Mouse (Mus musculus) embryonic facial prominence, embryonic 14.5 days (tissue): Measurements from ENCODE around the gene Mtmr3. TPM values are rescaled to one million over a fixed set of nuclear protein-coding genes. Genes with fewer than 3 reads are reported as not detected.

Experiments used
- ATAC-seq: fragments of 200-750 bp; cut with Nextera tagmentation; 2 replicates; pipeline ENCODE4 v1.8.0; 2017; ENCODE audit warnings: low read depth, moderate number of reproducible peaks, moderate TSS enrichment
- DNase-seq: peaks from one replicate; pipeline ENCODE4 v3.0.0-alpha.2; 2015; ENCODE audit warnings: low spot score
- H3K27ac ChIP-seq: fragments of 300-500 bp; sonication (generic); replicated peaks from 2 replicates; pipeline ENCODE4 v1.5.1; 2014; ENCODE audit warnings: low read depth, mild to moderate bottlenecking, low read length, moderate library complexity
- H3K27me3 ChIP-seq: fragments of 300-500 bp; sonication (generic); replicated peaks from 2 replicates; pipeline ENCODE4 v1.6.1; 2014; ENCODE audit warnings: low read length; ENCODE audit not compliant: control insufficient read depth, insufficient read depth
- H3K36me3 ChIP-seq: fragments of 300-500 bp; sonication (generic); 2 replicates; pipeline ENCODE4 v1.6.1; 2014; ENCODE audit warnings: low read length, mixed read lengths; ENCODE audit not compliant: control insufficient read depth, insufficient read depth
- H3K4me1 ChIP-seq: fragments of 300-500 bp; sonication (generic); 2 replicates; pipeline ENCODE4 v1.6.1; 2014; ENCODE audit warnings: antibody characterized with exemption, low read length; ENCODE audit not compliant: control insufficient read depth, insufficient read depth
- H3K4me2 ChIP-seq: fragments of 300-500 bp; sonication (generic); 2 replicates; pipeline ENCODE4 v1.6.1; 2014; ENCODE audit warnings: low read depth, mild to moderate bottlenecking, low read length, moderate library complexity, mixed read lengths
- H3K4me3 ChIP-seq: fragments of 300-500 bp; sonication (generic); 2 replicates; pipeline ENCODE4 v1.5.1; 2014; ENCODE audit warnings: low read depth, mild to moderate bottlenecking, low read length
- H3K9ac ChIP-seq: fragments of 300-500 bp; sonication (generic); 2 replicates; pipeline ENCODE4 v1.6.1; 2014; ENCODE audit warnings: low read depth, mild to moderate bottlenecking, low read length, moderate library complexity, mixed read lengths
- H3K9me3 ChIP-seq: fragments of 300-500 bp; sonication (generic); 2 replicates; pipeline ENCODE4 v1.6.1; 2016; ENCODE audit warnings: low read length; ENCODE audit not compliant: control insufficient read depth
- WGBS: fragments of 180-500 bp; shearing (Covaris S2); extraction: QIAGEN DNeasy Blood & Tissue Kit; methylation state at CpG from one replicate; pipeline ENCODE4 v1.1.7; 2014; 5-methylcytosine and 5-hydroxymethylcytosine counted together
- polyA plus RNA-seq: library from polyadenylated mRNA; unstranded; fragments of >200 nt; fragmentation: Nextera tagmentation; extraction: Ambion mirVana; gene quantifications from 2 replicates; pipeline ENCODE4 v1.2.1, GENCODE M21; 2014

Mtmr3 gene
- polyA plus RNA-seq, 1 experiment from 2014 or later: 27.7 TPM

DNA sequence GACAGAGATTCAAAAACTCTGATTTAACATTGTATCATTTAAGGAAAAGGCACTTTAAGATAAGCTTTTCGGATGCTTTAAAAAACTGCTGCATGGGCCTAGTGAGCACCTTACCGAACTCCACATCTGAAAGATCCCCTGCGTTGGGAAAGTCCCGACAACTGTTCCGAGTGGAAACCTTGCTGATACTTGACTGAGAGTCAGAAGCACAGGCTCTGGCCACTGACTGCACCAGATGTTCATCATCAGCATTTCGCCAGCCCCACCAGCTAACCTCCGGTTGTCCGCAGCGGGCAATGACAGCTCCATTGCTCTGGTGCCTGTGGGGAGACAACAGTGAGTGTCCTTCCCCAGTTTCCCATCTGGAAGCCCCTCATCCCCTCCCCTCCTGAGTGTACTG lies 95.9 kb downstream of the Mtmr3 start:
- Histone ChIP-seq H3K4me1 (no peaks in the 10 kb centered on the region), H3K9ac (no peak overlapping the region), H3K36me3 (peaks cover 73% of the 10 kb centered on the region), H3K4me3 (no peak overlapping the region), H3K9me3 (no peaks in the 10 kb centered on the region), H3K4me2 (no peak overlapping the region), H3K27ac (no peak overlapping the region), H3K27me3 (no peaks in the 10 kb centered on the region)
- no peak for ATAC-seq
- WGBS: 86% methylated on average over 9 of the region's 9 CpGs
- DNase-seq: no peak

DNA sequence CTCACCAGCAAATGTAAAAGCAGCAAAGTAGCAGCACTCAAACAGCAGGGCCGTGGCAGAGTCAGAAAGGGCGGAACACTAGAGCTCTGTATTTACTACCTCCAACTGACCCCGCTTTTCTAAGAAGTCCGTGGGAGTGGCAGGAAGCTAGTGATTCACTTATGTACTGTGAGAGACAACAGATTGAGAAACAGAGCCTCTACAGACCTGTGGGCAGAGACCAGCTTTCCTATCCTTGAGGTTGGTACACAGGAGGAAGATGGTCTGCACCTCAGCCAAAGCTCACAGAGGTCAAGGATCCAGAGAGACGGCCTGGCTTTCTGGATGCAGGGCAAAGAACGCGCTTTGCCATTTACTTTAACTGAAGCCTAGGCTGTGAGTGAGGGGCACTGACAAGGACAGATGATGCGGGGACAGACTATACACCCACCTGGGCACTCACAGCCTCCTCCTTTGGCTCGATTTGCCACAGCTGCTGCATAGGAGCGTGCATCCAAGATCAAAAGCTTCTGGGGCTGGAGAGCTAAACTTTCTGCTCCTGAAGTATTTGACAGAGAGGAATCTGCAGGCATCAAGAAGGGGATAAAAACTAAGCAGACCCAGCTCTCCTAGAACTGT lies 97.1 kb downstream of the Mtmr3 start:
- 79% methylated on average over 10 of the region's 10 CpGs for WGBS
- no peak overlapping the region for H3K4me3 ChIP-seq
- H3K9me3 ChIP-seq: no peaks in the 10 kb centered on the region
- H3K4me1 ChIP-seq: no peaks in the 10 kb centered on the region
- H3K27me3 ChIP-seq: no peaks in the 10 kb centered on the region
- H3K36me3 ChIP-seq: peaks cover 75% of the 10 kb centered on the region
- no peak overlapping the region for H3K4me2 ChIP-seq
- no peak overlapping the region for H3K9ac ChIP-seq
- no peak for ATAC-seq
- H3K27ac ChIP-seq: no peak overlapping the region
- no peak for DNase-seq

- WGBS: 90% methylated on average over 4 of the region's 4 CpGs
- ATAC-seq: no peak
- H3K36me3 ChIP-seq: peaks cover 81% of the 10 kb centered on the region
These were observed 99.6 kb downstream of the Mtmr3 start for GRCm38 (mm10) chr11:4495021-4495540.

DNA sequence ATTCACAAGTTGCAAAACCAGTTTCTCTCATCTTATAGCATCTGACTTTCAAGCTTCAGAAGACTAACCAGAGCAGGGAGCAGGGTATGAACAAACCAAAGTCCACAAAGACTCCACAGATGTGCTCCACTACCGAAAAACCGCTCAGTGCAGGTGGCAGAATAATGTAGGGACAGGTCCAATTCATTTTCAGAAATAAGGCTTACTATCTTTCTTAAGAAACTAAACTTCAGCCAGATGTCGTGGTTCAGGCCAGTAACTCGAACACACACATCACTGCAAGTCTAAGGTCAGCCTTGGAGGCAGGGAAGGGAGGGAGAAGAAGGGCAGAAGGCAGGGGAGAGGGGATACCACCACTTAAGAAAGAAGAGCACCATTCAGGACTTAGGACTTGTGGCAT lies 105.5 kb downstream of the Mtmr3 start:
- no peak overlapping the region for H3K27ac ChIP-seq
- no peak overlapping the region for H3K9ac ChIP-seq
- 77% methylated on average over 4 of the region's 4 CpGs for WGBS

More at GRCm38 (mm10) chr11:4495021-4495540, 99.6 kb downstream of the Mtmr3 start:
- H3K9me3 ChIP-seq: no peaks in the 10 kb centered on the region
- H3K27ac ChIP-seq: no peak overlapping the region
- H3K9ac ChIP-seq: no peak overlapping the region
- DNase-seq: no peak
- H3K4me2 ChIP-seq: no peak overlapping the region
- H3K4me1 ChIP-seq: no peaks in the 10 kb centered on the region
- no peak overlapping the region for H3K4me3 ChIP-seq
- no peaks in the 10 kb centered on the region for H3K27me3 ChIP-seq

GRCm38 (mm10) chr11:4488798-4489197 lies 105.9 kb downstream of the Mtmr3 start:
- Histone ChIP-seq H3K9me3 (no peaks in the 10 kb centered on the region), H3K4me1 (no peaks in the 10 kb centered on the region), H3K36me3 (peaks cover 95% of the 10 kb centered on the region), H3K4me3 (no peak overlapping the region), H3K27ac (no peak overlapping the region), H3K4me2 (no peak overlapping the region), H3K9ac (no peak overlapping the region), H3K27me3 (no peaks in the 10 kb centered on the region)
- DNase-seq (no peak), ATAC-seq (no peak)
- 85% methylated on average over 2 of the region's 2 CpGs for WGBS

More for the DNA sequence above, 105.5 kb downstream of the Mtmr3 start:
- no peaks in the 10 kb centered on the region for H3K4me1 ChIP-seq
- H3K27me3 ChIP-seq: no peaks in the 10 kb centered on the region
- H3K9me3 ChIP-seq: no peaks in the 10 kb centered on the region
- no peak for DNase-seq
- no peak overlapping the region for H3K4me3 ChIP-seq
- ATAC-seq: no peak
- H3K36me3 ChIP-seq: peaks cover 94% of the 10 kb centered on the region
- H3K4me2 ChIP-seq: no peak overlapping the region

DNA sequence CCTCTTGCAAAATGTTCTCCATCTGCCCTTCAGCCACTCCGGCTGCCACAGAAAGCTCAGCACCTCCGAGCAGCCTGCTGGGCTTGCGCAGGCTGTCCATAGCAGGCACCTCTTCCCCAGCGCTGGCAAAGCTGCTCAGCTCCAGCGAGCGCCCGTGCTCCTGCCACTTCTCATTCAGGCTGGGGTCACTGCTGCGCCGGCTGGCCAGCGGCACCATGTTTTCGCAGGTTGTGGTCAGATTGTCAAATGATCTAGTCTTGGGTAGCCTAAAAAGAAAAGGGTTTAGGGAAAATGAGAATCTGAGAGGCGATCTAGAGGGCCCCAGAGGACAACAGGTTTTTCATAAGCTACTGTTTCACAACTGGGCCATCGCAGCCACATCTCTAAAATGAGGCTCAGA lies 106.3 kb downstream of the Mtmr3 start:
- H3K4me1 ChIP-seq: no peaks in the 10 kb centered on the region
- ATAC-seq: no peak
- DNase-seq: no peak
- no peaks in the 10 kb centered on the region for H3K27me3 ChIP-seq
- no peak overlapping the region for H3K9ac ChIP-seq
- H3K27ac ChIP-seq: no peak overlapping the region
- H3K36me3 ChIP-seq: peaks cover 95% of the 10 kb centered on the region
- no peak overlapping the region for H3K4me2 ChIP-seq
- 94% methylated on average over 13 of the region's 13 CpGs for WGBS
- no peaks in the 10 kb centered on the region for H3K9me3 ChIP-seq
- H3K4me3 ChIP-seq: no peak overlapping the region

DNA sequence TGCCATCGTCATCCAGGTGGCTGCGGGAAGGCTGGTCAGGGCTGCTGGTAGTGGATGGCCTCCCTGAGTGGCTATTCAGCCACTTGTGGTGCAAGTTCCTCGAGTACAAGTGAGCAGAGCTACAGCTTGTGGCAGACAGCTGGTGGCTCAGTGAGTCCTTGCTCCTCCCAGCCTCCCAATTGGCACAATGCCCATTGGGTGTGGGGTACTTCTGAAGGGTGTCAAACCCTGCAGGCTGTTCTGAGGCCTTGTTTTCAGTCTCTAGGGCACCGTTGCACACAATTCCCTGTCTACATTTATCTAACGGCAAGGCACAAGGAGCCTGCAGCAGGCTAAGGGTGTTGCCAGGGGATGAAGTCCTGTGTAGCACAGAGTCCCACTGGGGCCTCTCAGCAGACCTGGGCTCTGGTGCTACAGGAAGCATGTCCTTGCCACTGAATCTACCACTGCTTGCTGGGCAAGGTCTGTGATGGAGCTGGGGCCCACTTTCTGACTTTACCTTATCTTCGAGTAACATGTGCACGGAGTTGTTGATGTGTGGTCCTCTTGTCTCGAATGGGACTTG lies 107.2 kb downstream of the Mtmr3 start:
- no peak overlapping the region for H3K27ac ChIP-seq
- 81% methylated on average over 8 of the region's 8 CpGs for WGBS
- ATAC-seq: 0 out of 2 replicates have a peak, but pooled peaks have one; percentile 20

DNA sequence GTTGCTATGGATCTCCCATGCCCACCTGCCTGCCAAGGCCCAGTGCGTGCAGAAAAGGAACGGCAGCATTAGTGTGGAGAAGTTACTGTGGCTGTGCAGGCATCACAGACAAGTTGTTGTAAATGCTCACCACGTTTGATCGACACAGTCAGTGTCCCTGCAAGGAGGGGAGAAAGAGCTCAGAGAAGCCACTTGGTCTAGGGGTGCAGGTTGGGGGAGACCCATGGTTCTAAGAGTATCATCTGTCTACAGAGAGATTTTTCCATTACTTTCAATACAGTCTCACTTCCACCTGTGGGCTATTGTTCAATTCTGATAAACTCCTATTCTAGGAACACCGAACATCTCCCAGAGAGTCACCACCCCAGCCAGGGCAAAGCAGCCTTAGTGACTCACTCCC lies 110.1 kb downstream of the Mtmr3 start:
- no peak overlapping the region for H3K9ac ChIP-seq
- no peak for ATAC-seq
- no peak overlapping the region for H3K27ac ChIP-seq
- H3K9me3 ChIP-seq: no peaks in the 10 kb centered on the region
- H3K36me3 ChIP-seq: peaks cover 95% of the 10 kb centered on the region
- no peak overlapping the region for H3K4me2 ChIP-seq
- H3K27me3 ChIP-seq: no peaks in the 10 kb centered on the region
- WGBS: 87% methylated on average over 5 of the region's 5 CpGs
- H3K4me3 ChIP-seq: no peak overlapping the region
- DNase-seq: no peak
- no peaks in the 10 kb centered on the region for H3K4me1 ChIP-seq

More for the DNA sequence above, 107.2 kb downstream of the Mtmr3 start:
- H3K4me1 ChIP-seq: no peaks in the 10 kb centered on the region
- no peak overlapping the region for H3K4me3 ChIP-seq
- peak; percentile 69 for DNase-seq
- no peak overlapping the region for H3K9ac ChIP-seq
- H3K9me3 ChIP-seq: no peaks in the 10 kb centered on the region
- H3K36me3 ChIP-seq: peaks cover 97% of the 10 kb centered on the region
- H3K27me3 ChIP-seq: no peaks in the 10 kb centered on the region
- H3K4me2 ChIP-seq: no peak overlapping the region

- Histone ChIP-seq H3K36me3 (peaks cover 84% of the 10 kb centered on the region), H3K4me3 (no peak overlapping the region), H3K27ac (no peak overlapping the region), H3K27me3 (no peaks in the 10 kb centered on the region), H3K4me2 (no peak overlapping the region), H3K9me3 (no peaks in the 10 kb centered on the region), H3K9ac (no peak overlapping the region), H3K4me1 (no peaks in the 10 kb centered on the region)
- 89% methylated on average over 5 of the region's 5 CpGs for WGBS
- ATAC-seq (no peak), DNase-seq (no peak)
These were observed 112.0 kb downstream of the Mtmr3 start for GRCm38 (mm10) chr11:4482641-4483040.
